In the genomic region with DNA sequence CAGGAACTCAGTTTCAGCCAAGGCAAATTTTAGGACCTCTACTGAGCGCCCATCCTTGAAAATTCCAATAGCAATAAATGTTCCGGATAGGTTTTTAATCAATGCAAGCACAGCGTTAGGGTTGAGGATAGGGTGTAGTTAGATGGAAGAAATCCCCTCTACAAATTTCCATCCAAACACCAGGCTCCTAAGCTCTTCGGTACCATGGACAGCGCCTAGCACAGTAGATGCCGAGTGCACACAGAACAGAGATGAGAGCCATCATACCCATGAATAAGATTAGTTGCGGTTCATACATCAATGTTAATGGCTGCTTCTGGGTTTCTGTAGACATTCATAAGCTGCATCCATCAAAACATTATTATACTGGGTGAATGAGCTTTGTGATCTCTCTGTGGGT, we compare ENCODE assay signal across 8 mouse cellular contexts.
A peak's percentile ranks its signal among the peaks of the same experiment; 100 is the strongest.
DNase-seq lines count a peak whose midpoint lies in the region; ATAC-seq lines count a peak whose summit lies in the region.

No protein-coding gene starts in this region.

- no peaks in the 10 kb centered on the region for H3K36me3 ChIP-seq in intestine, embryonic 14.5 days (ENCODE audit: control insufficient read depth, insufficient read depth, low read length)
- no peaks in the 10 kb centered on the region for H3K36me3 ChIP-seq in intestine, embryonic 16.5 days (ENCODE audit: control insufficient read depth, insufficient read depth, low read length)

- no peaks in the 10 kb centered on the region for H3K4me1 ChIP-seq in intestine, embryonic 14.5 days (replicated peaks; ENCODE audit: control insufficient read depth, insufficient read depth, low read length)
- H3K4me1 ChIP-seq in intestine, embryonic 16.5 days (ENCODE audit: control insufficient read depth, insufficient read depth, low read length), result no peaks in the 10 kb centered on the region

- H3K27me3 ChIP-seq in intestine, embryonic 14.5 days (replicated peaks; ENCODE audit: control insufficient read depth, insufficient read depth, low read length), result no peaks in the 10 kb centered on the region
- no peaks in the 10 kb centered on the region for H3K27me3 ChIP-seq in intestine, embryonic 16.5 days (replicated peaks; ENCODE audit: control insufficient read depth, insufficient read depth, low read length)

- H3K27ac ChIP-seq in intestine, embryonic 14.5 days (ENCODE audit: low read depth), result no peak overlapping the region
- H3K27ac ChIP-seq in intestine, embryonic 16.5 days (ENCODE audit: low read length), result no peak overlapping the region

- 31% methylated on average over 7 of the region's 7 CpGs for WGBS in intestine, embryonic 14.5 days
- WGBS in intestine, embryonic 16.5 days, result 32% methylated on average over 7 of the region's 7 CpGs

- H3K4me3 ChIP-seq in intestine, embryonic 14.5 days (ENCODE audit: low read depth, low read length), result no peak overlapping the region
- no peak overlapping the region for H3K4me3 ChIP-seq in intestine, embryonic 16.5 days (ENCODE audit: low read length)

- no peak overlapping the region for H3K9ac ChIP-seq in intestine, embryonic 14.5 days (ENCODE audit: low read length)
- no peak overlapping the region for H3K9ac ChIP-seq in intestine, embryonic 16.5 days (ENCODE audit: low read depth, low read length)

- DNase-seq in intestine, embryonic 14.5 days (ENCODE audit: low spot score), result peak; percentile 87
- DNase-seq in ES-CJ7 (ENCODE audit: low read depth, low spot score), result peak; percentile 67
- DNase-seq in adrenal gland, postnatal 14 days, result peak; percentile 72
- DNase-seq in kidney, postnatal 4 days, result peak; percentile 82 to 85
- DNase-seq in natural killer cell, adult 2 months (ENCODE audit: low spot score in 2 of 2), result no peak
- no peak for DNase-seq in spleen, adult 12 weeks (ENCODE audit: low spot score)
- no peak for DNase-seq in right cerebral cortex, adult 2 months (ENCODE audit: low spot score in 2 of 2)

- ATAC-seq in intestine, embryonic 14.5 days (replicated peaks; ENCODE audit: low FRiP score, low TSS enrichment, low read depth), result no peak
- ATAC-seq in intestine, embryonic 16.5 days, result no peak

- H3K9me3 ChIP-seq in intestine, embryonic 14.5 days (ENCODE audit: control insufficient read depth, low read length), result no peaks in the 10 kb centered on the region
- H3K9me3 ChIP-seq in intestine, embryonic 16.5 days (ENCODE audit: control insufficient read depth, low read length), result no peaks in the 10 kb centered on the region

- H3K4me2 ChIP-seq in intestine, embryonic 14.5 days (ENCODE audit: low read length), result no peak overlapping the region
- no peak overlapping the region for H3K4me2 ChIP-seq in intestine, embryonic 16.5 days (ENCODE audit: low read depth, low read length)

Comparison
In these comparisons a context has a peak if more than half of its experiments do, and no peak if none do; other contexts are left out.
1. DNase-seq: peak in intestine, embryonic 14.5 days (single experiment), ES-CJ7 (single experiment), adrenal gland, postnatal 14 days (single experiment) and kidney, postnatal 4 days (2 of 2); none in natural killer cell, adult 2 months (0 of 2), spleen, adult 12 weeks (single experiment) and right cerebral cortex, adult 2 months (0 of 2).